ENCODE assay signal across 14 mouse cellular contexts in genomic region chr17:45845832-45846231, GRCm38 (mm10).
DNase-seq lines count a peak whose midpoint lies in the region; ATAC-seq and TF ChIP-seq lines count a peak whose summit lies in the region.
"Had no signal": no experiment of that assay in that cellular context is flagged by ENCODE, and none has a peak within 500 bp of the region (broad histone marks: within the 10 kb centered on the region; RNA-seq: fewer than 3 reads in every experiment).

No protein-coding gene starts in this region.

- 91% methylated on average over 5 of the region's 5 CpGs for WGBS in heart, adult 2 months
- WGBS in lung, postnatal 0 days: 87% methylated on average over 5 of the region's 5 CpGs
- WGBS in stomach, postnatal 0 days: 89% methylated on average over 5 of the region's 5 CpGs

- intact Hi-C loops in heart, adult 2 months (cut with DNase I): loop anchor here (2.0 to 10.0 kb wide), 3 partner anchors 27 to 289 kb away; no protein-coding TSS in a partner anchor

- no peak for DNase-seq in heart, adult 2 months
- DNase-seq in heart, postnatal 4 days: no peak
- DNase-seq in lung, postnatal 0 days (ENCODE audit: low spot score): no peak
- DNase-seq in lung, postnatal 10 days: no peak
- DNase-seq in MEL (ENCODE audit: low read depth, low spot score): peak; percentile 62
- DNase-seq in stomach, postnatal 0 days (ENCODE audit: low spot score): no peak
- no peak for DNase-seq in layer of hippocampus, postnatal 36 days
- no peak for DNase-seq in layer of hippocampus, adult 11-12 months (ENCODE audit: low spot score)
- DNase-seq: cerebellum, postnatal 14 days had no signal

- no peak for TF ChIP-seq POLR2A in heart, adult 2 months (IDR thresholded peaks at IDR 0.05; ENCODE audit: insufficient read depth, low read depth, low read length)
- no peak for TF ChIP-seq POLR2A in MEL (IDR thresholded peaks at IDR 0.05; ENCODE audit: control insufficient read depth in 1 of 2, insufficient read depth in 1 of 2, low read depth in 1 of 2, low read length in 2 of 2, poor library complexity in 1 of 2)

- H3K27ac ChIP-seq in heart, adult 2 months: no peak overlapping the region
- no peak overlapping the region for H3K27ac ChIP-seq in lung, postnatal 0 days (ENCODE audit: low read length)
- no peak overlapping the region for H3K27ac ChIP-seq in MEL (ENCODE audit: control insufficient read depth, low read depth, low read length)
- H3K27ac ChIP-seq in stomach, postnatal 0 days (replicated peaks): no peak overlapping the region
- H3K27ac ChIP-seq: neural tube, embryonic 12.5 days had no signal

- H3K36me3 ChIP-seq in heart, adult 2 months (ENCODE audit: control insufficient read depth, insufficient read depth, low read length): no peaks in the 10 kb centered on the region
- H3K36me3 ChIP-seq in lung, postnatal 0 days (ENCODE audit: insufficient read depth, low read length): no peaks in the 10 kb centered on the region
- H3K36me3 ChIP-seq in MEL (ENCODE audit: control insufficient read depth in 1 of 2, insufficient read depth in 2 of 2, low read length in 2 of 2): no peaks in the 10 kb centered on the region
- H3K36me3 ChIP-seq in stomach, postnatal 0 days (ENCODE audit: control insufficient read depth, insufficient read depth, low read length): no peaks in the 10 kb centered on the region
- H3K36me3 ChIP-seq: neural tube, embryonic 12.5 days had no signal

- H3K4me2 ChIP-seq in lung, postnatal 0 days (replicated peaks; ENCODE audit: low read depth, low read length): no peak overlapping the region
- H3K4me2 ChIP-seq in stomach, postnatal 0 days (replicated peaks; ENCODE audit: low read depth): no peak overlapping the region
- H3K4me2 ChIP-seq: midbrain, embryonic 11.5 days; neural tube, embryonic 12.5 days had no signal

- H3K4me3 ChIP-seq in heart, adult 2 months: no peak overlapping the region
- no peak overlapping the region for H3K4me3 ChIP-seq in lung, postnatal 0 days (ENCODE audit: low read depth, low read length)
- no peak overlapping the region for H3K4me3 ChIP-seq in MEL (ENCODE audit: control insufficient read depth in 1 of 2, insufficient read depth in 1 of 2, low read depth in 2 of 2, low read length in 2 of 2)
- no peak overlapping the region for H3K4me3 ChIP-seq in stomach, postnatal 0 days (ENCODE audit: low read depth, low read length)
- H3K4me3 ChIP-seq: neural tube, embryonic 12.5 days had no signal

- no peak for TF ChIP-seq EP300 in heart, adult 2 months (IDR thresholded peaks at IDR 0.05; ENCODE audit: insufficient read depth, low read depth, low read length)
- no peak for TF ChIP-seq EP300 in lung, postnatal 0 days (IDR thresholded peaks at IDR 0.05)
- TF ChIP-seq EP300 in MEL (IDR thresholded peaks at IDR 0.05; ENCODE audit: low read depth in 1 of 2, low read length in 2 of 2): no peak
- TF ChIP-seq EP300 in stomach, postnatal 0 days (optimal IDR thresholded peaks at IDR 0.05): no peak

- no peak for ATAC-seq in lung, postnatal 0 days
- ATAC-seq in stomach, postnatal 0 days (ENCODE audit: low FRiP score, low TSS enrichment): no peak
- ATAC-seq: activated CD4-positive, CD25-positive, alpha-beta regulatory T cell, adult 4 months; forebrain, embryonic 16.5 days; inflammation-experienced regulatory T-cells, adult 6 months had no signal

- no peak overlapping the region for H3K9ac ChIP-seq in heart, adult 2 months (ENCODE audit: low read depth, low read length)
- no peak overlapping the region for H3K9ac ChIP-seq in lung, postnatal 0 days (replicated peaks; ENCODE audit: low read depth)
- no peak overlapping the region for H3K9ac ChIP-seq in MEL (ENCODE audit: control insufficient read depth, low read depth, low read length, poor library complexity, severe bottlenecking)
- no peak overlapping the region for H3K9ac ChIP-seq in stomach, postnatal 0 days (ENCODE audit: low read length)
- H3K9ac ChIP-seq: neural tube, embryonic 12.5 days had no signal

- TF ChIP-seq RAD21 in MEL (IDR thresholded peaks at IDR 0.05; ENCODE audit: low read depth, low read length): peak; percentile 88

- no peaks in the 10 kb centered on the region for H3K79me2 ChIP-seq in heart, adult 2 months (replicated peaks; ENCODE audit: control insufficient read depth, insufficient read depth, low read length)
- no peaks in the 10 kb centered on the region for H3K79me2 ChIP-seq in MEL (ENCODE audit: control insufficient read depth, insufficient read depth, low read length, poor library complexity)

- no peaks in the 10 kb centered on the region for H3K27me3 ChIP-seq in heart, adult 2 months (ENCODE audit: control insufficient read depth, insufficient read depth, low read length)
- H3K27me3 ChIP-seq in lung, postnatal 0 days (replicated peaks; ENCODE audit: insufficient read depth, low read length): no peaks in the 10 kb centered on the region
- H3K27me3 ChIP-seq in MEL (ENCODE audit: control insufficient read depth in 1 of 2, insufficient read depth in 2 of 2, low read length in 2 of 2): peaks cover 3 to 5% of the 10 kb centered on the region in 2 experiments; a peak in 1 of 4 replicates
- no peaks in the 10 kb centered on the region for H3K27me3 ChIP-seq in stomach, postnatal 0 days (ENCODE audit: control insufficient read depth, insufficient read depth, low read length)

- TF ChIP-seq CTCF in heart, adult 2 months (IDR thresholded peaks at IDR 0.05): peak; percentile 57
- TF ChIP-seq CTCF in lung, postnatal 0 days (IDR thresholded peaks at IDR 0.05): peak; percentile 43
- TF ChIP-seq CTCF in MEL (IDR thresholded peaks at IDR 0.05 in 2 of 3, conservative IDR thresholded peaks at IDR 0.05 in 1 of 3; ENCODE audit: control insufficient read depth in 1 of 3, insufficient read depth in 1 of 3, low read depth in 2 of 3, low read length in 3 of 3, poor library complexity in 1 of 3, severe bottlenecking in 1 of 3): peak; percentile 69 to 83 (median 81)
- TF ChIP-seq CTCF in stomach, postnatal 0 days (IDR thresholded peaks at IDR 0.05; ENCODE audit: low read depth): peak; percentile 50

- peaks cover 1% of the 10 kb centered on the region; the same call in 1 of the 2 replicates for H3K4me1 ChIP-seq in heart, adult 2 months (ENCODE audit: control insufficient read depth, insufficient read depth, low read length)
- H3K4me1 ChIP-seq in lung, postnatal 0 days (ENCODE audit: insufficient read depth, low read depth, low read length): no peaks in the 10 kb centered on the region
- H3K4me1 ChIP-seq in MEL (ENCODE audit: control insufficient read depth in 1 of 2, insufficient read depth in 2 of 2, low read length in 2 of 2): no peaks in the 10 kb centered on the region
- H3K4me1 ChIP-seq in stomach, postnatal 0 days (replicated peaks; ENCODE audit: control insufficient read depth, insufficient read depth): no peaks in the 10 kb centered on the region
- H3K4me1 ChIP-seq: neural tube, embryonic 12.5 days had no signal

- no peaks in the 10 kb centered on the region for H3K9me3 ChIP-seq in lung, postnatal 0 days (ENCODE audit: low read length)
- no peaks in the 10 kb centered on the region for H3K9me3 ChIP-seq in MEL (replicated peaks; ENCODE audit: insufficient read depth, low read length)
- H3K9me3 ChIP-seq in stomach, postnatal 0 days (ENCODE audit: control insufficient read depth, low read length): no peaks in the 10 kb centered on the region

TF ChIP-seq in MEL, 35 proteins besides CTCF, POLR2A, EP300 and RAD21:
- TF ChIP-seq CHD2 (IDR thresholded peaks at IDR 0.05; ENCODE audit: low read length) (no peak), SMC3 (IDR thresholded peaks at IDR 0.05; ENCODE audit: low read depth, low read length) (peak; percentile 78), JUND (IDR thresholded peaks at IDR 0.05; ENCODE audit: low read depth, low read length) (no peak), MAFK (IDR thresholded peaks at IDR 0.05; ENCODE audit: borderline replicate concordance, low read depth, low read length) (no peak), ZNF384 (IDR thresholded peaks at IDR 0.05; ENCODE audit: low read depth, low read length) (no peak), POLR2AphosphoS2 (IDR thresholded peaks at IDR 0.05; ENCODE audit: low read length) (no peak), ETS1 (IDR thresholded peaks at IDR 0.05; ENCODE audit: low read depth, low read length) (no peak), TBP (IDR thresholded peaks at IDR 0.05; ENCODE audit: low read depth, low read length) (no peak), E2F4 (IDR thresholded peaks at IDR 0.05; ENCODE audit: borderline replicate concordance, low read depth, low read length) (no peak), MYC (IDR thresholded peaks at IDR 0.05; ENCODE audit: low read depth, low read length) (0 out of 2 replicates have a peak, but pooled peaks have one; percentile 41), TAL1 (IDR thresholded peaks at IDR 0.05; ENCODE audit: low read length) (no peak), HCFC1 (IDR thresholded peaks at IDR 0.05; ENCODE audit: low read depth, low read length) (no peak), MAZ (IDR thresholded peaks at IDR 0.05; ENCODE audit: low read depth, low read length) (no peak), GABPA (IDR thresholded peaks at IDR 0.05; ENCODE audit: low read depth, low read length) (no peak), MYB (IDR thresholded peaks at IDR 0.05; ENCODE audit: low read depth, low read length) (no peak), RCOR1 (IDR thresholded peaks at IDR 0.05; ENCODE audit: low read depth, low read length) (no peak), ZC3H11A (IDR thresholded peaks at IDR 0.05; ENCODE audit: low read depth, low read length) (peak; percentile 75)
